Mouse (Mus musculus) cerebellum, adult 2 months (tissue): ENCODE measurements at regions not wholly inside any gene's neighbourhood (a gene's known extent, or its start where the extent isn't known, plus 50 kb on each side); places are given as distances from the start of the nearest gene placed in this dataset.

Source experiments
- DNase-seq, 2 experiments: peaks; one replicate each; pipeline ENCODE4 v3.0.0; 2021
- H3K27ac ChIP-seq: fragments of 200-500 bp; 2 replicates; pipeline ENCODE4 v1.5.1; 2012; ENCODE audit warnings: low read length, control low read depth, inconsistent platforms; ENCODE audit not compliant: insufficient read depth
- H3K27me3 ChIP-seq: fragments of 200-500 bp; 2 replicates; pipeline ENCODE4 v1.6.1; 2012; ENCODE audit warnings: inconsistent platforms, mild to moderate bottlenecking, low read length, moderate library complexity; ENCODE audit not compliant: control insufficient read depth, insufficient read depth
- H3K4me1 ChIP-seq: fragments of 200-500 bp; 2 replicates; pipeline ENCODE4 v1.6.1; 2011; ENCODE audit warnings: low read length; ENCODE audit not compliant: control insufficient read depth, insufficient read depth
- H3K4me3 ChIP-seq: fragments of 200-500 bp; replicated peaks from 2 replicates; pipeline ENCODE3; 2011; ENCODE audit warnings: mild to moderate bottlenecking, low read depth, low read length, control low read depth; ENCODE audit not compliant: insufficient read depth
- CTCF ChIP-seq: fragments of 200-500 bp; IDR thresholded peaks from 2 replicates; pipeline ENCODE4 v1.5.1; 2011; ENCODE audit warnings: low read depth, mild to moderate bottlenecking, control low read depth, low read length, moderate library complexity, borderline replicate concordance; ENCODE audit not compliant: insufficient read depth
- POLR2A ChIP-seq: fragments of 200-500 bp; IDR thresholded peaks from 2 replicates; pipeline ENCODE4 v1.6.1; 2011; ENCODE audit warnings: low read length, control low read depth, borderline replicate concordance; ENCODE audit not compliant: insufficient read depth
- WGBS: fragments of 180-500 bp; shearing (Covaris S2); methylation state at CpG from one replicate; pipeline ENCODE4 v1.1.7; 2018; 5-methylcytosine and 5-hydroxymethylcytosine counted together

DNA sequence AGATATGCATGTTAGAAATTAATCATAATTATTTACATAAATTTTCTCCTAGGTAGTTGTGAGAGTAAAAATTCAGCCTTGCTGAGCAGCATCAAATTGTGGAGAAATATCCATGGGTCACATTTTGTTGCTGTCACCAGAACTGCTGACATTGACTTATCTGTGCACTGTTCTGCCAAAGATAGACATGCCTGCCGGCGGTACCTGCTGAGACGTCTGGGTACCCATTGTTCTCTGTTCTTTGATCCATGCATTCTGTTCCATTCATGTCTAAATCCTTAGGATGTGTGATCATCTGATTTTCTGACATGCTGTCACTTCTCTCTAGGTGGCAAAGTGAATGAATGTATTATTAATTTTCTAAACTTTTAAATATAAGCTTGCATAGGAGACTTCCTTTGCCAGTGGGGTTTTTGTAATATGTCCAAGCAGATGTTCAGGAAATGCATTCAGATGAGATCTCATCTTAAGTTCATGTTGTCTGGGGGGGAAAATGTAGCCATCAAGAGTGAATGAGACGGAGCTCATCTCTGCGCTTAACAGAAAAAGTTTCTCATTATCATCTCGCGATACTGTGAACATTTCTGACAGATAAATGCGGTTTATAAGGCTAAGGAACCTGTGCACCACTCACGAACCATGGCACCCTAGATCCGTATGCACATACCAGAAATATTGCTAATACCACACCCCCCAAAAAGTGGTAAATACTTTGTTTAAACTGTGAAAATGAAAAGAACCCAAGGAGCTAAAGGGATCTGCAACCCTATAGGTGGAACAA, 391.0 kb upstream of the Slitrk5 start:
- WGBS: 36% methylated on average over 10 of the region's 10 CpGs
- no peaks in the 10 kb centered on the region for H3K4me1 ChIP-seq
- no peak for TF ChIP-seq CTCF
- TF ChIP-seq POLR2A: no peak

DNA sequence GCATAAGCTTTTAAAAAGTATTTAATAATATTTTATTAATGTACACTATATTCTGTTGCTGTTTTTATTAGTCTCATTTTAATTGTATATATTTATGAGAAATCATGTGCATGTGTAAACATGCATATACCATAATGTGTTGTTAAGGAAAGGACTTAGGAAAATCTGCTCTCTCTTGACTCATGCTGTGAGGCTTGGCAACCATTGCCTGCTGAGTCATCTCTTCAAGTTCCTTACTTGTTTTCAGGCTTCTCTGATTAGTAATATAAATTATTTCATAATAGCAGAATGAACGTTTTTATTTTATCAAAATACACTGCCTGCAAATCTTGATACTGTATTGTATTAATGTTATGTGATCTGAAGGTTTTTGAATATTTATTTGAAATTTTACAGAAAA, 388.9 kb upstream of the Slitrk5 start:
- H3K27ac ChIP-seq: no peak overlapping the region
- DNase-seq: peak in 1 of 2 experiments; percentile 3
- TF ChIP-seq POLR2A (no peak), CTCF (no peak)
- WGBS: 12% methylated on average over 1 of the region's 1 CpGs
- H3K4me3 ChIP-seq: no peak overlapping the region
- H3K27me3 ChIP-seq: no peaks in the 10 kb centered on the region
- no peaks in the 10 kb centered on the region for H3K4me1 ChIP-seq

More for the DNA sequence above, 391.0 kb upstream of the Slitrk5 start:
- H3K4me3 ChIP-seq: no peak overlapping the region
- H3K27ac ChIP-seq: no peak overlapping the region
- no peaks in the 10 kb centered on the region for H3K27me3 ChIP-seq
- DNase-seq: peak in 1 of 2 experiments; percentile 10

DNA sequence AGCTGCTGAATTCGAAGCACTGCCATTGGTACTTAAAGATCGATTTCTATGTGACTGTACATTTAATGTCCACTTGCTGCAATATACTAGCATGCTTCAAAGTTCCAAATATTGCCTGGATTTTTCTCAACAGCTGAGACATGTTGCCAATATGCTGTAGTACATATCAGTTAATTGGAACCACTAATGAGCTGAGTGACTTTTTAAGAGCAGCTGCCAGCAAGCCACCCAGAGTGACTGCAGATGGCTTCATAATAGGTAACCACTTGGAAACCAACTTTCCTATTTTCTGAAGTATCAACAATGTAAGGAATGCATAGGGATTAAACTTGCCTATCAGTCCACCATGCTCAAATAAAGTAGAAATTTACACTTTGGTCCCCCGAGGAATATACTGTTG, 379.4 kb upstream of the Slitrk5 start:
- H3K4me3 ChIP-seq: no peak overlapping the region
- no peak for TF ChIP-seq CTCF
- no peak for TF ChIP-seq POLR2A
- H3K4me1 ChIP-seq: no peaks in the 10 kb centered on the region
- WGBS: 59% methylated on average over 3 of the region's 3 CpGs
- DNase-seq: no peak
- H3K27ac ChIP-seq: no peak overlapping the region
- no peaks in the 10 kb centered on the region for H3K27me3 ChIP-seq

DNA sequence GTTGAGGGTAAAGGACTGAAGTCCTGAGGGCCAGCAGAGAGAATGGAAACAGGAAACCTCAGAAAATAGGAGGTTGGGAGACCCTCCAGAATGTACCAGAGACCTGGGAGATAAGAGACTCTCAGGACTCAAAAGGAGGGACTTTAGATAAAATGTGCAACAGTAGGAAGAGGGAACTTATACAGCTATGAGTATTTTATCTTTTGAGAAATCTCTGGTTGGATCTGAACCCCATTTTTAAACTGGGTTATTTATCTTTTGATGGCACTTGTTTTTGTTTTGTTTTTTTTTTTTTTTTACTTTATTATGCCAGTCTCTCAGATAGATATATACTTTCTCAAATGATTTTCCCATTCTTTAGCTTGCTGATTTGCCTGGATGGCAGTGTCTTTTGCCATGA, 377.1 kb upstream of the Slitrk5 start:
- Histone ChIP-seq H3K27ac (no peak overlapping the region), H3K27me3 (no peaks in the 10 kb centered on the region), H3K4me3 (no peak overlapping the region), H3K4me1 (no peaks in the 10 kb centered on the region)
- TF ChIP-seq POLR2A: no peak
- TF ChIP-seq CTCF: no peak
- DNase-seq: no peak

DNA sequence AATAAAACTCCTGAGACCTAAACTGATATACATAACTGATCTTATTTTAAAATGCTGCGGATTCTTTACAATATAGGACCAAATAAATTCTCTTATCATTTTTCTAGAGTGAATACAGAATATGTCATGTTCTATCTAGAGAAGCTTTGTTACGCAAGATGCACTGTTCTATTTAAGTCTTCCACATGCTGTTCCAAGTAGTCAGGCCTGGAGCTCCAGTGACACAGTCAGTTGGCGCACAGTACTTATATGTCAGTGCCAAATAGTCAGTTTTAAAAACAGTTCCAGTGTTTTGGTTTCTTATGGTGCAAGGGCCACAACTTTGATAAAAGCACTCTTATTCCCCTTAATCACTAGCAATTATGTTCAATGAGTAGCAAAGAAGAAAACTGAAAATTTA, 344.3 kb upstream of the Slitrk5 start:
- DNase-seq: no peak
- Histone ChIP-seq H3K27me3 (no peaks in the 10 kb centered on the region), H3K4me3 (no peak overlapping the region), H3K27ac (no peak overlapping the region), H3K4me1 (no peaks in the 10 kb centered on the region)
- WGBS: 50% methylated on average over 3 of the region's 3 CpGs
- TF ChIP-seq POLR2A (no peak), CTCF (no peak)

DNA sequence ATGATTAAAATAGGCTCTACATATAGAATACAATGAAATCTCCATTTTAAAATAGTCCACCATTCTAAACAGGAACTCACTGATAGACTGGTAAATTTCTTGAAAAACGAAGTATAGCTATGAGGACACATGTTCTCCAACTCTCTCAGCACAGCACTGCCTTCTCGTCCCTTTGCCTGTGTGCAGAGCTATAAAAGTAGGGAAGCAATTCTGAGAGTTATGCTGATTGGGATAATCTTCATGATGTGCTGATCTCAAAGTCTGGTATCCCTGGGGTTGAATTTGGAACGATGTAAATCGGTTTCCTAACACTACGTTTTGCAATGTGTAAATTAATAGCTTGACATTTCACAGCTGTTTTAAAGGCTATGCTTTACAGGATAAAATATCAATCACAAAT, 321.4 kb upstream of the Slitrk5 start:
- 83% methylated on average over 5 of the region's 5 CpGs for WGBS
- TF ChIP-seq POLR2A: no peak
- TF ChIP-seq CTCF: no peak
- no peak overlapping the region for H3K4me3 ChIP-seq

DNA sequence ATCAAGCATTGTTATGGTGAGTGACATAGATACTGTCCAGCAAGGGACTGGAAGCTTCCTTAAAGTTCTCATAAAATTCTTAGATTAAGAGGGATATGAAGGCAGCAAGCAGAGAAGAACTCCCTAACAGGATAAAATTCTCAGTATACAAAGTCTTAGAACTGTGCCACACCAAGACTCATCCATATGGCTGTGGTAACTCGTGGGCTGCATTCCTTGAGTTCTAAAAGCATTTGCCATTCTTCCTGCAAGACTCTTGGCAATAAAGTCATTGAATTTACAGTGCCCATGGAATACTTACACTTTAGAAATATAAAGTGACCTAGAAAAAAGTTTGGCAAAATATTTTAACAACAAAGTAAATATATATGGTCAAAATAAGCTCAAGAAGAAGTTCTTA, 278.1 kb upstream of the Slitrk5 start:
- Histone ChIP-seq H3K27me3 (no peaks in the 10 kb centered on the region), H3K27ac (no peak overlapping the region), H3K4me1 (no peaks in the 10 kb centered on the region), H3K4me3 (no peak overlapping the region)
- DNase-seq: no peak
- 24% methylated on average over 1 of the region's 1 CpGs for WGBS
- TF ChIP-seq POLR2A (no peak), CTCF (no peak)

More for the DNA sequence above, 321.4 kb upstream of the Slitrk5 start:
- Histone ChIP-seq H3K27me3 (no peaks in the 10 kb centered on the region), H3K4me1 (no peaks in the 10 kb centered on the region), H3K27ac (no peak overlapping the region)
- DNase-seq: no peak

DNA sequence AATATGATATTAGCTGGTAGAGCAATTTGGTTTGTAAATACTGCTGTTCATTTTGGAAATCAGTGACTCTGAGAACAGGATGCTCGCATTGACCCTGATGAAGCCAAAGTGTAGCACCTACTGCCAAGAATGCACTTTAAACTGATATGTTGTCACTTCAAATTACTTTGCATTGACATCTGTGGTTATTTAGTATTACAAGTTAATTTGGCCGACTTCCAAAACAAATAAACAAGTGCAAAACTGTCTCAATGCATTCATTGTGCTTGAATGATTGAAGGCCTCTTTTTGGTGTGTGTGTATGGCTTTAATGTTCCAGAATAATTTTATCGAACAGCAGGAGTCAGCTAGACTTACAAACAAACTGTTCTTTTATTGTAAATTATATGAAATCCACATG, 274.1 kb upstream of the Slitrk5 start:
- H3K27ac ChIP-seq: no peak overlapping the region
- no peaks in the 10 kb centered on the region for H3K27me3 ChIP-seq
- H3K4me3 ChIP-seq: no peak overlapping the region
- TF ChIP-seq CTCF (no peak), POLR2A (no peak)
- WGBS: 29% methylated on average over 3 of the region's 3 CpGs
- DNase-seq: no peak
- H3K4me1 ChIP-seq: no peaks in the 10 kb centered on the region
